Mouse (Mus musculus): ENCODE data around the gene Lrrc34. TPM values are rescaled to one million over a fixed set of nuclear protein-coding genes. Genes with fewer than 3 reads are reported as not detected.

Lrrc34 gene
- polyA plus RNA-seq, 1 experiment, result 36.1 TPM

- H3K9me3 ChIP-seq (replicated peaks; ENCODE audit: control insufficient read depth, insufficient read depth, low read length, poor library complexity, severe bottlenecking), result peaks cover 6% of the 10 kb centered on the region
- H3K4me3 ChIP-seq (ENCODE audit: low read depth, low read length), result no peak overlapping the region
- H3K4me1 ChIP-seq (ENCODE audit: control insufficient read depth, insufficient read depth, low read length), result no peaks in the 10 kb centered on the region
- peaks cover 11% of the 10 kb centered on the region for H3K36me3 ChIP-seq (ENCODE audit: control insufficient read depth, insufficient read depth, low read length, poor library complexity, severe bottlenecking)
- no peak overlapping the region for H3K27ac ChIP-seq (ENCODE audit: insufficient read depth, low read length)
- no peak for TF ChIP-seq POLR2A (IDR thresholded peaks at IDR 0.05; ENCODE audit: insufficient read depth, low read length)
- TF ChIP-seq EP300 (IDR thresholded peaks at IDR 0.05; ENCODE audit: insufficient read depth, low read depth, low read length), result peak; percentile 26; the same call in 1 of the 2 replicates
- peak; percentile 76 for TF ChIP-seq CTCF (IDR thresholded peaks at IDR 0.05; ENCODE audit: low read depth, low read length)
- no peak overlapping the region for H3K9ac ChIP-seq (ENCODE audit: low read depth, poor library complexity, severe bottlenecking)
- H3K27me3 ChIP-seq (ENCODE audit: control insufficient read depth, insufficient read depth, low read length, poor library complexity, severe bottlenecking), result no peaks in the 10 kb centered on the region
Observed at GRCm38 (mm10) chr3:30635629-30636028, 12.0 kb downstream of the Lrrc34 start.

DNA sequence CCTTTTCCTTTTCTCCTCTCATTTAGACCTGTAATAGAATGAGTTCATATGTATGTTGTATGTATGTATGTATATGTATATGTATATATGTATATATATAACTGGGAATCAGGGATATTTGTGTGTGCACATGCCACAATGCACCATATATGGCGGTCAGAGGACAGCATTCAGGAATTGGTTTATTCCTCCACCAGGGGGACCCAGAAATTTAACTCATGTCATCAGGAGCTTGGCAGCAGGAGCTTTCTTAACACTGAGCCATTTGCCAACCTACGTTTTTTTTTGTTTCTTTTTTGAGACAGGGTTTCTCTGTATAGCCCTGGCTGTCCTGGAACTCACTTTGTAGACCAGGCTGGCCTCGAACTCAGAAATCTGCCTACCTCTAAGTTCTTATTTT, 14.0 kb downstream of the Lrrc34 start:
- H3K9me3 ChIP-seq (replicated peaks; ENCODE audit: control insufficient read depth, insufficient read depth, low read length, poor library complexity, severe bottlenecking), result peaks cover 6% of the 10 kb centered on the region
- no peak for TF ChIP-seq EP300 (IDR thresholded peaks at IDR 0.05; ENCODE audit: insufficient read depth, low read depth, low read length)
- TF ChIP-seq POLR2A (IDR thresholded peaks at IDR 0.05; ENCODE audit: insufficient read depth, low read length), result no peak
- no peak for TF ChIP-seq CTCF (IDR thresholded peaks at IDR 0.05; ENCODE audit: low read depth, low read length)
- no peaks in the 10 kb centered on the region for H3K4me1 ChIP-seq (ENCODE audit: control insufficient read depth, insufficient read depth, low read length)
- H3K27ac ChIP-seq (ENCODE audit: insufficient read depth, low read length), result no peak overlapping the region
- H3K36me3 ChIP-seq (ENCODE audit: control insufficient read depth, insufficient read depth, low read length, poor library complexity, severe bottlenecking), result peaks cover 11% of the 10 kb centered on the region
- H3K4me3 ChIP-seq (ENCODE audit: low read depth, low read length), result no peak overlapping the region
- no peak overlapping the region for H3K9ac ChIP-seq (ENCODE audit: low read depth, poor library complexity, severe bottlenecking)
- no peaks in the 10 kb centered on the region for H3K27me3 ChIP-seq (ENCODE audit: control insufficient read depth, insufficient read depth, low read length, poor library complexity, severe bottlenecking)

- H3K27me3 ChIP-seq (ENCODE audit: control insufficient read depth, insufficient read depth, low read length, poor library complexity, severe bottlenecking), result no peaks in the 10 kb centered on the region
- no peaks in the 10 kb centered on the region for H3K9me3 ChIP-seq (replicated peaks; ENCODE audit: control insufficient read depth, insufficient read depth, low read length, poor library complexity, severe bottlenecking)
- H3K36me3 ChIP-seq (ENCODE audit: control insufficient read depth, insufficient read depth, low read length, poor library complexity, severe bottlenecking), result peaks cover 13% of the 10 kb centered on the region; the same call in 1 of the 2 replicates
- no peaks in the 10 kb centered on the region for H3K4me1 ChIP-seq (ENCODE audit: control insufficient read depth, insufficient read depth, low read length)
- 0 out of 2 replicates have a peak overlapping the region, but pooled peaks have one; percentile 10 for H3K4me3 ChIP-seq (ENCODE audit: low read depth, low read length)
- H3K27ac ChIP-seq (ENCODE audit: insufficient read depth, low read length), result peak overlapping the region; percentile 80
- 0 out of 2 replicates have a peak overlapping the region, but pooled peaks have one; percentile 26 for H3K9ac ChIP-seq (ENCODE audit: low read depth, poor library complexity, severe bottlenecking)
- TF ChIP-seq CTCF (IDR thresholded peaks at IDR 0.05; ENCODE audit: low read depth, low read length), result no peak
- no peak for TF ChIP-seq POLR2A (IDR thresholded peaks at IDR 0.05; ENCODE audit: insufficient read depth, low read length)
Observed at GRCm38 (mm10) chr3:30620132-30620531, 27.5 kb downstream of the Lrrc34 start.

DNA sequence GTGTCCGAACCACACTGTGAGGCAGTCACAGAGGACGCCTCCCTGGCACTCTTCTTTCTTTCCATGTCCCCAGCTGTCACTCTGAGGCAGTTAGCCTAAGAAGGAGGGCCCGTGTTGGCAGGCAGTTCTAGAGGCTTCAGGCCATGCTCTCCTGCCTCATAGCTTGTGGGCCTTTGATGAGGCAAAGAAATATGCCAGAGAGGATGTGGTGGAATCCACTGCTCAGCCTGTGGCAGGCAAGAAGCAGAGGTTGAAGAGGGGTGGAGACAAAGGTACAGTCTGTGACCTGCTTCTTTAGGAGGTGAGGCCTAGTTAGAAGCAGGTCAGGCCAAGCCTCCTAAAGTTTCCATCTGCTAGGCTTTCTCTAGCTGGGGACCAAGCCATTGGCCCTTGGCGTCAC, 36.7 kb downstream of the Lrrc34 start:
- Histone ChIP-seq H3K27ac (ENCODE audit: insufficient read depth, low read length) (no peak overlapping the region), H3K9me3 (replicated peaks; ENCODE audit: control insufficient read depth, insufficient read depth, low read length, poor library complexity, severe bottlenecking) (no peaks in the 10 kb centered on the region), H3K36me3 (ENCODE audit: control insufficient read depth, insufficient read depth, low read length, poor library complexity, severe bottlenecking) (peaks cover 59% of the 10 kb centered on the region), H3K27me3 (ENCODE audit: control insufficient read depth, insufficient read depth, low read length, poor library complexity, severe bottlenecking) (no peaks in the 10 kb centered on the region), H3K4me1 (ENCODE audit: control insufficient read depth, insufficient read depth, low read length) (peaks cover 3% of the 10 kb centered on the region), H3K4me3 (ENCODE audit: low read depth, low read length) (no peak overlapping the region), H3K9ac (ENCODE audit: low read depth, poor library complexity, severe bottlenecking) (no peak overlapping the region)
- TF ChIP-seq CTCF (IDR thresholded peaks at IDR 0.05; ENCODE audit: low read depth, low read length) (no peak), EP300 (IDR thresholded peaks at IDR 0.05; ENCODE audit: insufficient read depth, low read depth, low read length) (no peak), POLR2A (IDR thresholded peaks at IDR 0.05; ENCODE audit: insufficient read depth, low read length) (no peak)

GRCm38 (mm10) chr3:30608999-30609398, 38.7 kb downstream of the Lrrc34 start:
- Histone ChIP-seq H3K9me3 (replicated peaks; ENCODE audit: control insufficient read depth, insufficient read depth, low read length, poor library complexity, severe bottlenecking) (no peaks in the 10 kb centered on the region), H3K36me3 (ENCODE audit: control insufficient read depth, insufficient read depth, low read length, poor library complexity, severe bottlenecking) (peaks cover 60% of the 10 kb centered on the region), H3K4me1 (ENCODE audit: control insufficient read depth, insufficient read depth, low read length) (peaks cover 3% of the 10 kb centered on the region), H3K27ac (ENCODE audit: insufficient read depth, low read length) (no peak overlapping the region), H3K4me3 (ENCODE audit: low read depth, low read length) (no peak overlapping the region), H3K27me3 (ENCODE audit: control insufficient read depth, insufficient read depth, low read length, poor library complexity, severe bottlenecking) (no peaks in the 10 kb centered on the region), H3K9ac (ENCODE audit: low read depth, poor library complexity, severe bottlenecking) (no peak overlapping the region)
- no peak for TF ChIP-seq CTCF (IDR thresholded peaks at IDR 0.05; ENCODE audit: low read depth, low read length)
- no peak for TF ChIP-seq POLR2A (IDR thresholded peaks at IDR 0.05; ENCODE audit: insufficient read depth, low read length)
- no peak for TF ChIP-seq EP300 (IDR thresholded peaks at IDR 0.05; ENCODE audit: insufficient read depth, low read depth, low read length)

GRCm38 (mm10) chr3:30603256-30603655, 44.4 kb downstream of the Lrrc34 start:
- Histone ChIP-seq H3K9ac (ENCODE audit: low read depth, poor library complexity, severe bottlenecking) (peak overlapping the region; percentile 71), H3K27me3 (ENCODE audit: control insufficient read depth, insufficient read depth, low read length, poor library complexity, severe bottlenecking) (no peaks in the 10 kb centered on the region), H3K4me3 (ENCODE audit: low read depth, low read length) (peak overlapping the region; percentile 37; the same call in 1 of the 2 replicates), H3K36me3 (ENCODE audit: control insufficient read depth, insufficient read depth, low read length, poor library complexity, severe bottlenecking) (peaks cover 29% of the 10 kb centered on the region), H3K27ac (ENCODE audit: insufficient read depth, low read length) (no peak overlapping the region), H3K9me3 (replicated peaks; ENCODE audit: control insufficient read depth, insufficient read depth, low read length, poor library complexity, severe bottlenecking) (no peaks in the 10 kb centered on the region), H3K4me1 (ENCODE audit: control insufficient read depth, insufficient read depth, low read length) (no peaks in the 10 kb centered on the region)
- TF ChIP-seq EP300 (IDR thresholded peaks at IDR 0.05; ENCODE audit: insufficient read depth, low read depth, low read length) (no peak), POLR2A (IDR thresholded peaks at IDR 0.05; ENCODE audit: insufficient read depth, low read length) (no peak), CTCF (IDR thresholded peaks at IDR 0.05; ENCODE audit: low read depth, low read length) (no peak)

Data from ES-Bruce4 (cell line).